Mouse (Mus musculus) brain, embryonic 14.5 days (tissue): ENCODE data around the gene Pgpep1.

Experiments used
- CTCF ChIP-seq: fragments of 200-500 bp; IDR thresholded peaks from 2 replicates; pipeline ENCODE4 v1.5.1; 2012; ENCODE audit warnings: inconsistent platforms, mild to moderate bottlenecking, moderate library complexity, borderline replicate concordance; ENCODE audit not compliant: insufficient read depth, insufficient read length; ENCODE audit errors: extremely low read depth
- POLR2A ChIP-seq: fragments of 200-500 bp; IDR thresholded peaks from 2 replicates; pipeline ENCODE4 v1.6.1; 2012; ENCODE audit warnings: mild to moderate bottlenecking, inconsistent platforms, borderline replicate concordance; ENCODE audit not compliant: poor library complexity, insufficient read depth, insufficient read length, severe bottlenecking; ENCODE audit errors: extremely low read depth

GRCm38 (mm10) chr8:70660273-70660725, at the start of gene Pgpep1:
- TF ChIP-seq POLR2A: no peak
- no peak for TF ChIP-seq CTCF
